Mouse (Mus musculus) G1E (cell line): ENCODE results near the gene Ehd4.

ENCODE experiments used
- CTCF ChIP-seq: IDR thresholded peaks from 2 replicates; pipeline ENCODE4 v1.5.1; 2012; ENCODE audit warnings: low read depth, low read length, inconsistent platforms, mixed read lengths
- GATA1 ChIP-seq: IDR thresholded peaks from 2 replicates; pipeline ENCODE4 v1.6.1; 2012; ENCODE audit warnings: borderline replicate concordance, low read length, inconsistent platforms, mixed read lengths
- POLR2AphosphoS5 ChIP-seq: IDR thresholded peaks from 2 replicates; pipeline ENCODE4 v1.6.1; 2012; ENCODE audit warnings: low read depth, low read length, inconsistent platforms; ENCODE audit not compliant: insufficient replicate concordance

- TF ChIP-seq CTCF (no peak), POLR2AphosphoS5 (no peak), GATA1 (no peak)
These were observed 66.5 kb downstream of the Ehd4 start for GRCm38 (mm10) chr2:120087897-120088296.
